Mouse (Mus musculus): ENCODE data around the gene Fam71e2.
A peak's percentile ranks its signal among the peaks of the same experiment; 100 is the strongest.

Gene Fam71e2

GRCm38 (mm10) chr7:4739041-4739543 lies 32.0 kb downstream of the Fam71e2 start:
- no peak for DNase-seq

- no peak for DNase-seq
Observed at GRCm38 (mm10) chr7:4732968-4733392, 38.1 kb downstream of the Fam71e2 start.

DNA sequence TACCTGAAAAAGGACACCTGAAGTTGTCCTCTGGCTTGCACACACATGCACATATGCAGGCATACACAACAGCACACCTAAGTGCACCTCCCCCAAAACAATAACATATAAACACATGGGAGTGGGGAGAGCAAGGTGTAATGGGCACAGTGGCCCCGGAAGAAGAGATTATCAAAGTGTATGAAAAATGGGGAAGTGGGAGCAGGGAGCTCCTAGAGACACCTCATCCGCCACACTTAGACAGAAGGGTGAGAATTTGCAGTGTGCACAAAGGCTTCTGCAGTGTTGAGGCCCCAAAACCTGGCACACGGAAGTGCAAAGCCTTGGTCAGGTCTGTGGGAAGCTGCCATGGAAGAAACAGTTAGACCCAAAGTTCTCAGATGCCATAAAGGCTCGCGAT lies 40.0 kb downstream of the Fam71e2 start:
- DNase-seq = no peak

DNA sequence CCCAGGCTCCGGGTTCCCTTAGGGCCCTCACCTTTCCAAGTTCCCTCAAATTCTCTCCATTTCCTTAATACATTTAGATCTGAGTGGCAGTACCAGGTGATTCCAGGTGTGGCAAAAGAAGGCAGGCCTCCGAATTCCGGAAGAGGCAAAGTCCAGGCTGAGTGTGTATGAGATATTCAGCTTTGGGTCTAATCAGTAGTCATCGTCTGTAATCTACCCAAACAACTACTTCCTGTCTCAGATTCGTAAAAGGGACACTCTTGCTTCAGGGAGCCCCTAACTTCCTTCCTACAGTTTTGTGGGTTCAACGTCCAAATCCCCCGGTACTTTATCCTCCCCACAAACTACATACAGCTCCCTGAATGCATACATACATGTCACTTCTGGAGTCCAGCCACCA lies 45.9 kb downstream of the Fam71e2 start, which contains the start of gene Tmem150b:
Tmem150b (minus strand) TSS at position 81 of the 400 bp plus-strand sequence.
- no peak for DNase-seq

DNA sequence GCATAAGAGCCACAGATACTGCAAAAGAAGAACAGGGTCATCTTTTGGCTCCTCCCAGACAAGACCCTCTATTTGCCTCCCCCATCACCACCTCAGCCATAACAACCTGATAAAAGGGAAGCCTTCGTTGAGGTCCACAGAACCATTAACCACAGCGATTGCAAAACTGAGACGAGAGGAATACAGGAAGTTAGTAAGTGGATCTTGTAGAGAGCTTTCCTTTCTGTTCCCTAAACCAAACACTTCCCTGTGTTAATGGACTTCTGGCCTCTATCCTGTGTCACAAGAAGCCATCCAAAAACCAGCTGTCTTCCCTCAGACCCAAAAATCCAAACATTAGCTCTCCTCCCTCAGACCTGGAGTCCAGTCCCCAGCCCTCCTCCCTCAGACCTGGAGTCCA lies 46.7 kb downstream of the Fam71e2 start:
- no peak for DNase-seq

- DNase-seq = peak; percentile 40 to 51
Observed at GRCm38 (mm10) chr7:4723508-4723907, 47.6 kb downstream of the Fam71e2 start.

DNA sequence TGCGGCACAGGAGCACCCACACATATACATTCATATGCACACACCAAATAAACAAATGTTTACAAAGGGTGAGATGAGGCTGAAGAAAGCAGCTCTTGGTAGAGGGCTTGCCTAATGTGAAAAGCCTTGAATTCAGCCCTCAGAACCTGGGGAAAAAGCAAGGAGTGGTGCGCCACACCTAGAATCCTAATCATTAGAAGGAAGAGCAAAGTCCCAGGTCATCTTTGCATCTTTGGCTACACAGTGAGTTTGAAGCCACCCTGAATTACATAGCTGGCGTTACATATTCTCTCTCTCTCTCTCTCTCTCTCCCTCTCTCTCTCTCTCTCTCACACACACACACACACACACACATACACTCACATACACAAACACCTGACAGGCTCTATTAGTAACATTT lies 51.8 kb downstream of the Fam71e2 start:
- DNase-seq = no peak

- no peak for DNase-seq
Observed at GRCm38 (mm10) chr7:4716955-4717354, 54.1 kb downstream of the Fam71e2 start.

- no peak for DNase-seq
Observed at GRCm38 (mm10) chr7:4712594-4712993, 58.5 kb downstream of the Fam71e2 start.

DNA sequence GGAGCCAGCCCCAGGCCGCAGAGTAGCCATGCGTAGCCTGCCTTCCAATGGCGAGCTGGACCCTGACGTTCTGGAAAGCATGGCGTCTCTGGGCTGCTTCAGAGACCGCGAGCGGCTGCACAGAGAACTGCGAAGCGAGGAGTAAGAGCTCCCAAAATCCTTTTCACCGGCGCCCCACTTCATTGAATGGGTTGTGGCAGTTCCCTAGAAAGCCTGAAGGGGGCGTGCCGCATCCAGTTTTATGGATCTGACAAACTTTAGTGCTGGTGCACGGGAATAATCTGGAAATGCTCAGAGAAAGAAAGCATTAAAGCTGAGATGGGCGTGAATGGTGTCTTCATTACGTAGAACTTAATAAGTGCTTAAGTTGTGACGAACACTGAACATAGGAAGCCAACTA lies 66.0 kb downstream of the Fam71e2 start:
- peak; percentile 69 to 76 for DNase-seq
